Mouse (Mus musculus): ENCODE measurements around the gene Cct5. TPM values are rescaled to one million over a fixed set of nuclear protein-coding genes. Genes with fewer than 3 reads are reported as not detected.
A peak's percentile ranks its signal among the peaks of the same experiment; 100 is the strongest.

Gene Cct5
- polyA plus RNA-seq, 1 experiment: 619 TPM

- H3K36me3 ChIP-seq (ENCODE audit: control insufficient read depth, insufficient read depth): no peaks in the 10 kb centered on the region
- H3K27me3 ChIP-seq (ENCODE audit: control insufficient read depth, insufficient read depth, insufficient read length): no peaks in the 10 kb centered on the region
- TF ChIP-seq MYOD1 (IDR thresholded peaks at IDR 0.05; ENCODE audit: control insufficient read depth, insufficient read length, low read depth) (no peak), CEBPB (IDR thresholded peaks at IDR 0.05; ENCODE audit: low read depth) (peak; percentile 1)
Measured at GRCm38 (mm10) chr15:31636091-31636595, 34.5 kb upstream of the Cct5 start.

GRCm38 (mm10) chr15:31634582-31634981 lies 33.0 kb upstream of the Cct5 start:
- Histone ChIP-seq H3K79me3 (ENCODE audit: low read depth) (no peaks in the 10 kb centered on the region), H3K79me2 (ENCODE audit: control insufficient read depth, insufficient read depth) (no peaks in the 10 kb centered on the region), H3K36me3 (ENCODE audit: control insufficient read depth, insufficient read depth) (no peaks in the 10 kb centered on the region), H3ac (ENCODE audit: control insufficient read depth, insufficient read length, low read depth) (no peak overlapping the region), H3K27me3 (ENCODE audit: control insufficient read depth, insufficient read depth, insufficient read length) (no peaks in the 10 kb centered on the region), H3K4me3 (ENCODE audit: insufficient read depth, poor library complexity, severe bottlenecking) (no peak overlapping the region)
- TF ChIP-seq CTCF (IDR thresholded peaks at IDR 0.05; ENCODE audit: control insufficient read depth, insufficient read depth, insufficient read length) (no peak), FOSL1 (IDR thresholded peaks at IDR 0.05; ENCODE audit: insufficient read depth, low read length, poor library complexity, severe bottlenecking) (no peak), MAX (IDR thresholded peaks at IDR 0.05) (no peak), MYOG (IDR thresholded peaks at IDR 0.05; ENCODE audit: control insufficient read depth, extremely low read depth, insufficient read length) (no peak), CEBPB (IDR thresholded peaks at IDR 0.05; ENCODE audit: low read depth) (no peak), MYOD1 (IDR thresholded peaks at IDR 0.05; ENCODE audit: control insufficient read depth, insufficient read length, low read depth) (no peak), USF1 (IDR thresholded peaks at IDR 0.05; ENCODE audit: low read depth) (no peak)

More at GRCm38 (mm10) chr15:31636091-31636595, 34.5 kb upstream of the Cct5 start:
- Histone ChIP-seq H3K79me3 (ENCODE audit: low read depth) (no peaks in the 10 kb centered on the region), H3K79me2 (ENCODE audit: control insufficient read depth, insufficient read depth) (no peaks in the 10 kb centered on the region), H3K4me3 (ENCODE audit: insufficient read depth, poor library complexity, severe bottlenecking) (no peak overlapping the region), H3ac (ENCODE audit: control insufficient read depth, insufficient read length, low read depth) (no peak overlapping the region)

GRCm38 (mm10) chr15:31632478-31632877 lies 30.9 kb upstream of the Cct5 start:
- TF ChIP-seq USF1 (IDR thresholded peaks at IDR 0.05; ENCODE audit: low read depth) (no peak), MYOG (IDR thresholded peaks at IDR 0.05; ENCODE audit: control insufficient read depth, extremely low read depth, insufficient read length) (no peak)
- Histone ChIP-seq H3ac (ENCODE audit: control insufficient read depth, insufficient read length, low read depth) (no peak overlapping the region), H3K4me3 (ENCODE audit: insufficient read depth, poor library complexity, severe bottlenecking) (no peak overlapping the region), H3K79me3 (ENCODE audit: low read depth) (no peaks in the 10 kb centered on the region), H3K27me3 (ENCODE audit: control insufficient read depth, insufficient read depth, insufficient read length) (no peaks in the 10 kb centered on the region), H3K36me3 (ENCODE audit: control insufficient read depth, insufficient read depth) (no peaks in the 10 kb centered on the region), H3K79me2 (ENCODE audit: control insufficient read depth, insufficient read depth) (no peaks in the 10 kb centered on the region)

GRCm38 (mm10) chr15:31631396-31631858 lies 29.8 kb upstream of the Cct5 start:
- no peak overlapping the region for H3K4me3 ChIP-seq (ENCODE audit: insufficient read depth, poor library complexity, severe bottlenecking)
- no peak overlapping the region for H3ac ChIP-seq (ENCODE audit: control insufficient read depth, insufficient read length, low read depth)
- H3K36me3 ChIP-seq (ENCODE audit: control insufficient read depth, insufficient read depth): no peaks in the 10 kb centered on the region
- no peaks in the 10 kb centered on the region for H3K27me3 ChIP-seq (ENCODE audit: control insufficient read depth, insufficient read depth, insufficient read length)
- no peaks in the 10 kb centered on the region for H3K79me3 ChIP-seq (ENCODE audit: low read depth)
- TF ChIP-seq MYOG (IDR thresholded peaks at IDR 0.05; ENCODE audit: control insufficient read depth, extremely low read depth, insufficient read length) (no peak), MYOD1 (IDR thresholded peaks at IDR 0.05; ENCODE audit: control insufficient read depth, insufficient read length, low read depth) (no peak)
- no peaks in the 10 kb centered on the region for H3K79me2 ChIP-seq (ENCODE audit: control insufficient read depth, insufficient read depth)

GRCm38 (mm10) chr15:31629556-31629955 lies 28.0 kb upstream of the Cct5 start:
- no peak overlapping the region for H3ac ChIP-seq (ENCODE audit: control insufficient read depth, insufficient read length, low read depth)
- no peaks in the 10 kb centered on the region for H3K79me2 ChIP-seq (ENCODE audit: control insufficient read depth, insufficient read depth)
- H3K79me3 ChIP-seq (ENCODE audit: low read depth): no peaks in the 10 kb centered on the region
- no peak overlapping the region for H3K4me3 ChIP-seq (ENCODE audit: insufficient read depth, poor library complexity, severe bottlenecking)
- TF ChIP-seq USF1 (IDR thresholded peaks at IDR 0.05; ENCODE audit: low read depth): no peak
- no peak for TF ChIP-seq FOSL1 (IDR thresholded peaks at IDR 0.05; ENCODE audit: insufficient read depth, low read length, poor library complexity, severe bottlenecking)
- TF ChIP-seq MYOG (IDR thresholded peaks at IDR 0.05; ENCODE audit: control insufficient read depth, extremely low read depth, insufficient read length): no peak
- no peak for TF ChIP-seq CTCF (IDR thresholded peaks at IDR 0.05; ENCODE audit: control insufficient read depth, insufficient read depth, insufficient read length)
- no peak for TF ChIP-seq CEBPB (IDR thresholded peaks at IDR 0.05; ENCODE audit: low read depth)
- no peak for TF ChIP-seq MYOD1 (IDR thresholded peaks at IDR 0.05; ENCODE audit: control insufficient read depth, insufficient read length, low read depth)
- no peak for TF ChIP-seq MAX (IDR thresholded peaks at IDR 0.05)
- H3K27me3 ChIP-seq (ENCODE audit: control insufficient read depth, insufficient read depth, insufficient read length): no peaks in the 10 kb centered on the region
- no peaks in the 10 kb centered on the region for H3K36me3 ChIP-seq (ENCODE audit: control insufficient read depth, insufficient read depth)

GRCm38 (mm10) chr15:31628180-31628579 lies 26.6 kb upstream of the Cct5 start:
- Histone ChIP-seq H3K4me3 (ENCODE audit: insufficient read depth, poor library complexity, severe bottlenecking) (no peak overlapping the region), H3K27me3 (ENCODE audit: control insufficient read depth, insufficient read depth, insufficient read length) (no peaks in the 10 kb centered on the region), H3K79me3 (ENCODE audit: low read depth) (no peaks in the 10 kb centered on the region), H3K79me2 (ENCODE audit: control insufficient read depth, insufficient read depth) (no peaks in the 10 kb centered on the region), H3K36me3 (ENCODE audit: control insufficient read depth, insufficient read depth) (no peaks in the 10 kb centered on the region), H3ac (ENCODE audit: control insufficient read depth, insufficient read length, low read depth) (no peak overlapping the region)
- no peak for TF ChIP-seq CEBPB (IDR thresholded peaks at IDR 0.05; ENCODE audit: low read depth)
- TF ChIP-seq MYOD1 (IDR thresholded peaks at IDR 0.05; ENCODE audit: control insufficient read depth, insufficient read length, low read depth): no peak
- TF ChIP-seq MYOG (IDR thresholded peaks at IDR 0.05; ENCODE audit: control insufficient read depth, extremely low read depth, insufficient read length): no peak
